Mouse (Mus musculus) testis, adult 2 months (tissue): ENCODE results near the gene Rb1.

Experiments used
- CTCF ChIP-seq: fragments of 200-500 bp; IDR thresholded peaks from 2 replicates; pipeline ENCODE4 v1.5.1; 2012; ENCODE audit warnings: low read depth, mild to moderate bottlenecking, inconsistent platforms, low read length, moderate library complexity; ENCODE audit not compliant: control insufficient read depth, insufficient read depth, insufficient replicate concordance
- POLR2A ChIP-seq: fragments of 200-500 bp; IDR thresholded peaks from 2 replicates; pipeline ENCODE4 v1.6.1; 2012; ENCODE audit warnings: low read depth, mild to moderate bottlenecking, inconsistent platforms, low read length, moderate library complexity; ENCODE audit not compliant: control insufficient read depth

GRCm38 (mm10) chr14:73336316-73337080, 10.9 kb upstream of the Rb1 start:
- TF ChIP-seq CTCF (no peak), POLR2A (no peak)
